Mouse (Mus musculus) stomach, embryonic 14.5 days (tissue): ENCODE measurements around the gene Fgf18. TPM values are rescaled to one million over a fixed set of nuclear protein-coding genes. Genes with fewer than 3 reads are reported as not detected.

Source experiments
- ATAC-seq: fragments of 200-750 bp; cut with Nextera tagmentation; 2 replicates; pipeline ENCODE4 v1.8.0; 2017; ENCODE audit warnings: low read depth, moderate TSS enrichment; ENCODE audit not compliant: insufficient number of reproducible peaks, insufficient read depth, low FRiP score
- H3K27ac ChIP-seq: fragments of 300-500 bp; sonication (generic); 2 replicates; pipeline ENCODE4 v1.5.1; 2014; ENCODE audit warnings: mild to moderate bottlenecking, low read length, moderate library complexity, mixed read lengths
- H3K27me3 ChIP-seq: fragments of 300-500 bp; sonication (generic); 2 replicates; pipeline ENCODE4 v1.6.1; 2014; ENCODE audit warnings: low read length, control low read depth, mixed read lengths; ENCODE audit not compliant: control insufficient read depth, insufficient read depth
- H3K36me3 ChIP-seq: fragments of 300-500 bp; sonication (generic); 2 replicates; pipeline ENCODE4 v1.6.1; 2014; ENCODE audit warnings: mild to moderate bottlenecking, control low read depth, low read length, moderate library complexity, mixed read lengths; ENCODE audit not compliant: control insufficient read depth, insufficient read depth
- H3K4me1 ChIP-seq: fragments of 300-500 bp; sonication (generic); 2 replicates; pipeline ENCODE4 v1.6.1; 2014; ENCODE audit warnings: low read length, control low read depth, mixed read lengths; ENCODE audit not compliant: control insufficient read depth, insufficient read depth
- H3K4me2 ChIP-seq: fragments of 300-500 bp; sonication (generic); replicated peaks from 2 replicates; pipeline ENCODE4 v1.6.1; 2014; ENCODE audit warnings: low read depth, low read length, control low read depth
- H3K4me3 ChIP-seq: fragments of 300-500 bp; sonication (generic); 2 replicates; pipeline ENCODE4 v1.5.1; 2014; ENCODE audit warnings: low read depth, low read length, control low read depth
- H3K9ac ChIP-seq: fragments of 300-500 bp; sonication (generic); replicated peaks from 2 replicates; pipeline ENCODE4 v1.6.1; 2014; ENCODE audit warnings: low read depth, mild to moderate bottlenecking, control low read depth, low read length, moderate library complexity, mixed read lengths
- H3K9me3 ChIP-seq: fragments of 300-500 bp; sonication (generic); 2 replicates; pipeline ENCODE4 v1.6.1; 2016; ENCODE audit warnings: low read depth, low read length, control low read depth; ENCODE audit not compliant: control insufficient read depth
- WGBS: fragments of 180-500 bp; shearing (Covaris S2); extraction: QIAGEN DNeasy Blood & Tissue Kit; methylation state at CpG from one replicate; pipeline ENCODE4 v1.1.7; 2014; 5-methylcytosine and 5-hydroxymethylcytosine counted together
- polyA plus RNA-seq: library from polyadenylated mRNA; unstranded; fragments of >200 nt; fragmentation: Nextera tagmentation; extraction: Ambion mirVana; gene quantifications from 2 replicates; pipeline ENCODE4 v1.2.1, GENCODE M21; 2014

The Fgf18 gene
- polyA plus RNA-seq, 1 experiment from 2014 or later = 2.8 TPM

- Histone ChIP-seq H3K4me3 (no peak overlapping the region), H3K4me1 (peaks cover 5% of the 10 kb centered on the region; the same call in 1 of the 2 replicates), H3K4me2 (no peak overlapping the region), H3K27me3 (no peaks in the 10 kb centered on the region), H3K9ac (no peak overlapping the region), H3K36me3 (peaks cover 86% of the 10 kb centered on the region), H3K9me3 (no peaks in the 10 kb centered on the region), H3K27ac (no peak overlapping the region)
- ATAC-seq = no peak
- WGBS = 71% methylated on average over 4 of the region's 4 CpGs
Measured at GRCm38 (mm10) chr11:33156436-33157015, 9.3 kb upstream of the Fgf18 start.

DNA sequence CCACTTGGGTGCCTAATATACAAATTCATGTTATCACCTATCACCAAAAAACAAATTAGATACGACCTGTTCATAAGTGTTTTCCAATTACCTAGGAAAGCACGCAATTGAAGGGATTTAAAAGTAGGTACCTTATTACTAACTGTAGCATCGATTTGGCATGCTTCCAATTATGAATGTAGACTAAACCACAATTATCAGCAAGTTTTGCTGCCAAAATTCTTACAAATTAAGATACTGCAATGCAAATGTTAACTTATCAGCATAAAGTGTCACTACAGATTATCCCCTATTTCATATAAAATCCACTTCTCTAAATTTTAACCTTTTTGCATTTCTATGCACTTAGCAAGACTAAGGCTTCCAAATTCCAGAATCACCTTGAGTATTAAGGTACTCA is 7.3 kb upstream of the Fgf18 start:
- Histone ChIP-seq H3K4me3 (no peak overlapping the region), H3K4me1 (no peaks in the 10 kb centered on the region), H3K27me3 (no peaks in the 10 kb centered on the region), H3K9me3 (no peaks in the 10 kb centered on the region), H3K36me3 (peaks cover 88% of the 10 kb centered on the region), H3K4me2 (no peak overlapping the region), H3K27ac (no peak overlapping the region), H3K9ac (no peak overlapping the region)
- ATAC-seq = no peak
- 86% methylated on average over 3 of the region's 3 CpGs for WGBS

- no peak overlapping the region for H3K4me2 ChIP-seq
- no peaks in the 10 kb centered on the region for H3K4me1 ChIP-seq
- no peak overlapping the region for H3K9ac ChIP-seq
- H3K36me3 ChIP-seq = peaks cover 75% of the 10 kb centered on the region
- H3K27ac ChIP-seq = no peak overlapping the region
- ATAC-seq = no peak
- WGBS = 90% methylated on average over 1 of the region's 1 CpGs
- H3K4me3 ChIP-seq = no peak overlapping the region
- H3K9me3 ChIP-seq = no peaks in the 10 kb centered on the region
- H3K27me3 ChIP-seq = no peaks in the 10 kb centered on the region
Measured at GRCm38 (mm10) chr11:33152997-33153396, 5.8 kb upstream of the Fgf18 start.

DNA sequence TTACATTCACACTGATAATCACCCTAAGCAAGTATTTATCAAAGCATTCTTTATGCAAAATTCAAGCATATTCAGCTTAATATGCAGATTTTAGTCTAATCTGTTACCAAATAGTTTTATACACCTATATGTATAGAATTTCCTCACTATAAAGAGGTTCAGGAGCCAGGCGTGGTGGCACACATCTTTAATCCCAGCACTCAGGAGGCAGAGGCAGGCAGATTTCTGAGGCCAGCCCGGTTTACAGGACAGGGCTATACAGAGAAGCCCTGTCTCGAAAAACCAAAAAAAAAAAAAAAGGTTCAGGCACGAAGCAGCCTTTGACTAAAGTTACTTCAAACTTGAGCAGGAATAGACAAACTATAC is 4.6 kb upstream of the Fgf18 start:
- WGBS = 83% methylated on average over 4 of the region's 4 CpGs

DNA sequence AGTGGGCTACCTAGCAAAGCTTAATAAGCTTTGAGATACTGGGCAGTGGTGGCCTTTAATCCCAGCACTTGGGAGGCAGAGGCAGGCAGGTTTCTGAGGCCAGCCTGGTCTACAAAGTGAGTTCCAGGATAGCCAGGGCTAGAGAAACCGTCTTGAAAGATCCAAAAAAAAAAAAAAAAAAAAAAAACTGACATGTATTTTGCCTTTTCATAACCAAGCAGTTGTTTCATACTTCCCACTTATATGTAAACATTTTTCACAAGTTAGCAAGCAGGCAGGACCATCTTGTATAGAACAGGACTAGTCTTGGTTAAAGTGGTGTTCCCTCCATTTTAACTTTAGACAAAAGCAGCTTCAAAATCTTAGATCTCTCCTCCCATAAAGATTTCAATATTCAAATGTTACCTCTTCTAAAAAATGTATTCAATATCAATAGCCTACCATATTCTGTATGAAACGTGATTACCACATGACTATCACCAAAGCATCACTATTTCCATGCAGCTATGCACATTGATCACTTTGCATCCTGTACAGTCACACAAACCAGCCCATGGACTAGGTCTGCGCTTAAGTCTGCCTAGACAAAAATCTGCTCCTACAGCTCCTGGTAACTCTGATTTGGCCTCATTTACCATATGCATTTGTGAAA is 4.1 kb upstream of the Fgf18 start:
- H3K4me2 ChIP-seq = no peak overlapping the region
- no peak overlapping the region for H3K9ac ChIP-seq
- peaks cover 7% of the 10 kb centered on the region; the same call in 1 of the 2 replicates for H3K4me1 ChIP-seq
- peaks cover 60% of the 10 kb centered on the region for H3K36me3 ChIP-seq
- H3K9me3 ChIP-seq = no peaks in the 10 kb centered on the region
- no peak for ATAC-seq
- 74% methylated on average over 3 of the region's 3 CpGs for WGBS
- no peaks in the 10 kb centered on the region for H3K27me3 ChIP-seq
- no peak overlapping the region for H3K4me3 ChIP-seq
- no peak overlapping the region for H3K27ac ChIP-seq

More for the DNA sequence above, 4.6 kb upstream of the Fgf18 start:
- H3K9ac ChIP-seq = no peak overlapping the region
- H3K27me3 ChIP-seq = no peaks in the 10 kb centered on the region
- H3K27ac ChIP-seq = no peak overlapping the region
- H3K4me2 ChIP-seq = no peak overlapping the region
- peaks cover 65% of the 10 kb centered on the region for H3K36me3 ChIP-seq
- H3K4me1 ChIP-seq = peaks cover 4% of the 10 kb centered on the region; the same call in 1 of the 2 replicates
- no peaks in the 10 kb centered on the region for H3K9me3 ChIP-seq
- H3K4me3 ChIP-seq = no peak overlapping the region
- no peak for ATAC-seq

DNA sequence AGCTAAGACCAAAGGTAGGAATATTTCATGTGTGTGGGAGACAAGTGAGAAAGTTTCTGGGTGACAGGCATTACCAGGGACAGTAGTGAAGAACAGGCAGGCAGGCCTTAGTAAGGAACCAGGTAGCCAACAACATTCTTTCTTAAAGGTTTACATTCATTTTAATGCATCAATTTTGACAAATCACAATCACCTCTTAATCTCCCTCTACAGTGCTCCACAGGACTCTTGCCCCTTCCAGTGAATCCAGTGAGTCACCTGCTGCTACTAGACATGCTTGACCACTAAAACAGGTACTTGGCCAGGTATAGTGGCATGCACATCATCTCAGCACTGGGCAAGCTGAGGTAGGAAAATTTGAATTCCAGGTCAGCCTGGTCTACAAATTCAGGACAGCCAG is 3.2 kb upstream of the Fgf18 start:
- ATAC-seq = no peak
- Histone ChIP-seq H3K27me3 (no peaks in the 10 kb centered on the region), H3K27ac (no peak overlapping the region), H3K9ac (no peak overlapping the region), H3K9me3 (no peaks in the 10 kb centered on the region), H3K4me3 (no peak overlapping the region), H3K36me3 (peaks cover 53% of the 10 kb centered on the region), H3K4me2 (no peak overlapping the region), H3K4me1 (peaks cover 7% of the 10 kb centered on the region; the same call in 1 of the 2 replicates)

GRCm38 (mm10) chr11:33149453-33149852 is 2.3 kb upstream of the Fgf18 start:
- Histone ChIP-seq H3K4me1 (peaks cover 9% of the 10 kb centered on the region; the same call in 1 of the 2 replicates), H3K9ac (no peak overlapping the region), H3K27me3 (0 out of 2 replicates have a peak, but pooled peaks cover 1% of the 10 kb centered on the region), H3K27ac (no peak overlapping the region), H3K9me3 (no peaks in the 10 kb centered on the region), H3K4me3 (no peak overlapping the region), H3K4me2 (no peak overlapping the region), H3K36me3 (peaks cover 46% of the 10 kb centered on the region)
- no peak for ATAC-seq

DNA sequence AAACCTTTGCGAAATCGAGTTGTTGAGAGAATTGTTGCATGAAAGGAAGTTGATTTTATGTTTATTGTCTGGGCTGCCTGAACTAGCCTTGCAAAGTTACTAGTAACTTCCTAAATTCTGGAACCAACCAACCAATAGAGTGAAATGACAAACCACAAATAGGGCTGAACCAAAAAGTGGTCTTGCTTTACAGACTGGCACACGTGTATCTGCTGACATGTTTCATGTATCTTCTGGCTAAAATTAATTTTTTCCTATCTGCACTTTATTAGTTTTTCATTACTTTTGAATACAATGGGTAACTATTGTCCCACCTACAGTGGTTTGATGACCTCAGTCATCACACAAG is 1.9 kb upstream of the Fgf18 start:
- no peak for ATAC-seq
- Histone ChIP-seq H3K4me1 (peaks cover 12% of the 10 kb centered on the region; the same call in 1 of the 2 replicates), H3K27ac (no peak overlapping the region), H3K4me2 (no peak overlapping the region), H3K4me3 (no peak overlapping the region), H3K9me3 (no peaks in the 10 kb centered on the region), H3K27me3 (0 out of 2 replicates have a peak, but pooled peaks cover 3% of the 10 kb centered on the region), H3K36me3 (peaks cover 42% of the 10 kb centered on the region), H3K9ac (no peak overlapping the region)
- WGBS = 23% methylated on average over 3 of the region's 3 CpGs
